Mouse (Mus musculus) ES-E14 (cell line): Measurements from ENCODE around the gene Rnf181. TPM values are rescaled to one million over a fixed set of nuclear protein-coding genes. Genes with fewer than 3 reads are reported as not detected.

ENCODE experiments used
- DNase-seq: peaks from one replicate; pipeline ENCODE4 v3.0.0-alpha.2; 2013; ENCODE audit warnings: low read depth, low spot score
- H3K27ac ChIP-seq: 2 replicates; pipeline ENCODE4 v1.5.1; 2012; ENCODE audit warnings: low read depth, mild to moderate bottlenecking, low read length, moderate library complexity, mixed read lengths; ENCODE audit not compliant: poor library complexity, insufficient read depth, severe bottlenecking
- H3K36me3 ChIP-seq: 2 replicates; pipeline ENCODE4 v1.6.1; 2012; ENCODE audit warnings: mild to moderate bottlenecking, low read length, moderate library complexity, mixed read lengths; ENCODE audit not compliant: control insufficient read depth, poor library complexity, insufficient read depth, severe bottlenecking
- H3K4me1 ChIP-seq, 2 experiments: fragments of 150-350 bp in 1 of 2; sonication (generic) in 1 of 2; 2 replicates each; pipeline ENCODE4 v1.6.1; 2012; ENCODE audit warnings: low read length in 2 of 2, mild to moderate bottlenecking in 1 of 2, mixed read lengths in 1 of 2; ENCODE audit not compliant: control insufficient read depth in 2 of 2, insufficient read depth in 2 of 2, poor library complexity in 1 of 2
- H3K4me3 ChIP-seq, 2 experiments: fragments of 150-350 bp in 1 of 2; sonication (generic) in 1 of 2; 2 replicates each; pipeline ENCODE4 v1.5.1; 2012; ENCODE audit warnings: low read length in 2 of 2, low read depth in 1 of 2, mild to moderate bottlenecking in 1 of 2, mixed read lengths in 1 of 2; ENCODE audit not compliant: insufficient read depth in 1 of 2, poor library complexity in 1 of 2, severe bottlenecking in 1 of 2
- H3K9ac ChIP-seq: 2 replicates; pipeline ENCODE4 v1.6.1; 2012; ENCODE audit warnings: low read depth, mild to moderate bottlenecking, low read length, mixed read lengths; ENCODE audit not compliant: poor library complexity, insufficient read depth, severe bottlenecking
- H3K9me3 ChIP-seq: fragments of 150-350 bp; sonication (generic); 2 replicates; pipeline ENCODE4 v1.6.1; 2012; ENCODE audit warnings: low read depth, mild to moderate bottlenecking, low read length; ENCODE audit not compliant: control insufficient read depth, insufficient read depth
- CHD2 ChIP-seq: IDR thresholded peaks from 2 replicates; pipeline ENCODE4 v1.6.1; 2014; ENCODE audit warnings: mild to moderate bottlenecking, low read depth, low read length, inconsistent platforms
- HCFC1 ChIP-seq: IDR thresholded peaks from 2 replicates; pipeline ENCODE4 v1.6.1; 2012; ENCODE audit warnings: low read length, inconsistent platforms, borderline replicate concordance; ENCODE audit not compliant: insufficient read depth
- MAFK ChIP-seq: IDR thresholded peaks from 2 replicates; pipeline ENCODE4 v1.6.1; 2014; ENCODE audit warnings: mild to moderate bottlenecking, low read depth, low read length, inconsistent platforms; ENCODE audit not compliant: insufficient read depth
- ZC3H11A ChIP-seq: IDR thresholded peaks from 2 replicates; pipeline ENCODE4 v1.6.1; 2012; ENCODE audit warnings: low read depth, mild to moderate bottlenecking, inconsistent platforms, low read length, borderline replicate concordance
- ZNF384 ChIP-seq: IDR thresholded peaks from 2 replicates; pipeline ENCODE4 v1.6.1; 2012; ENCODE audit warnings: low read depth, low read length, inconsistent platforms
- in situ Hi-C, 2 experiments: fragments of 600-800 bp; cut with MboI; formaldehyde crosslinking; loops; one replicate each; pipeline ENCODE4 v1.15.1; 2025; ENCODE audit warnings: low sequenced_read_pairs in 2 of 2, inconsistent platforms in 1 of 2; ENCODE audit not compliant: unreplicated experiment in 2 of 2
- total RNA-seq: library from RNA; depleted of rRNA; stranded (reverse); fragments of 300-350 nt; gene quantifications from 2 replicates; pipeline ENCODE4 v1.2.3, GENCODE M21; 2012

Rnf181 gene
- total RNA-seq, 1 experiment = 62.0 TPM

DNA sequence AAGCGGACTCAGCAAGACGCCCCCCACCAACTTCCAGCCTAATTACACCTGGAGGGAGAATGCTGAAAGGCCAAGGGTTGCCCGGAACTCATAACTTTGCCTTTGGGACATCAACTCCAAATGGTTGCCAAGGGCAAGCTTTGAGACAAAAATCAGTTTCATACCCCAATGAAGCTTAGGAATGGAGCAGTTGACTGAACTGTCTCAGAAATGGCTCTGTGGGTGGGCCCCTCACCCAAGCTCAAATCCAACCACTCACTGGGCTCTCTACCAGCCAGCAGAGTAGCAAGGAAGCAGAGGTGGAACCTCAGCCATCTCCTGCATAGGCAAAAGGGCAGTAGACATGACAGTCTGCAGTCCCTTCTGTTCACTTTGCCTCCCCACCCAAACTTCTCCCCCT is 21.1 kb upstream of the Rnf181 start:
- H3K4me3 ChIP-seq = no peak overlapping the region
- H3K4me1 ChIP-seq = peaks cover 3 to 4% of the 10 kb centered on the region in 2 experiments; a peak in 1 of 4 replicates
- H3K27ac ChIP-seq = no peak overlapping the region
- TF ChIP-seq CHD2 = no peak
- TF ChIP-seq ZNF384 = no peak
- no peak for TF ChIP-seq ZC3H11A
- TF ChIP-seq MAFK = no peak
- no peak for TF ChIP-seq HCFC1
- H3K9me3 ChIP-seq = no peaks in the 10 kb centered on the region
- DNase-seq = no peak
- in situ Hi-C loops = no loop called here
- no peak overlapping the region for H3K9ac ChIP-seq
- no peaks in the 10 kb centered on the region for H3K36me3 ChIP-seq

GRCm38 (mm10) chr6:72386561-72386960 is 19.8 kb upstream of the Rnf181 start:
- Histone ChIP-seq H3K36me3 (no peaks in the 10 kb centered on the region), H3K9ac (no peak overlapping the region), H3K4me3 (no peak overlapping the region), H3K9me3 (no peaks in the 10 kb centered on the region), H3K4me1 (peaks cover 3 to 4% of the 10 kb centered on the region in 2 experiments; a peak in 1 of 4 replicates), H3K27ac (no peak overlapping the region)
- DNase-seq = no peak
- in situ Hi-C loops = no loop called here
- no peak for TF ChIP-seq MAFK
- TF ChIP-seq ZNF384 = no peak
- no peak for TF ChIP-seq CHD2
- TF ChIP-seq ZC3H11A = no peak
- TF ChIP-seq HCFC1 = no peak

DNA sequence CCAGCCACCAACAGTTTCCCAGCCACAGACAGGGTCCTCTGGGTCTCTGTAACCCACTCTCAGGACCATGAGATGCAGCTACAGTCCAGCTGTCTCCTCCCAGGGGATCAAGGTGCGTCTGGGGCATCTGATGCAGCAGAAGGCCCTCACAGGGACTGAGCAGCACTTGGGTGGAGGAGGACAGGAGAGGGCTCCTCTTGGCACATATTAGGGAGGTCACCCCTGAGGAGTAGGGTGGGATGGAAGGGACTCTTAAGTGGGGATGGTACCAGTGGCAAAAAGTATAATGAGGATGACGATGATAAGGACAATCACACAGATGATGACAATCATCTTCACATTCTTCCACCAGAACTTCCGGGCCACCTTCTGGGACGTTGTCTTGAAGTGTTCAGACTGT is 18.5 kb upstream of the Rnf181 start:
- in situ Hi-C loops = no loop called here
- no peak overlapping the region for H3K4me3 ChIP-seq
- H3K4me1 ChIP-seq = 0 out of 4 replicates have a peak, but pooled peaks cover 0 to 1% of the 10 kb centered on the region in 2 experiments
- no peak overlapping the region for H3K27ac ChIP-seq
- TF ChIP-seq ZNF384 (no peak), ZC3H11A (no peak), MAFK (no peak), HCFC1 (no peak), CHD2 (no peak)
- no peak for DNase-seq
- no peaks in the 10 kb centered on the region for H3K36me3 ChIP-seq
- H3K9ac ChIP-seq = no peak overlapping the region
- no peaks in the 10 kb centered on the region for H3K9me3 ChIP-seq

- in situ Hi-C loops = no loop called here
- H3K4me1 ChIP-seq = 0 out of 4 replicates have a peak, but pooled peaks cover 0 to under 1% of the 10 kb centered on the region in 2 experiments
- no peak overlapping the region for H3K27ac ChIP-seq
- no peak overlapping the region for H3K9ac ChIP-seq
- H3K4me3 ChIP-seq = no peak overlapping the region
- H3K36me3 ChIP-seq = no peaks in the 10 kb centered on the region
- H3K9me3 ChIP-seq = no peaks in the 10 kb centered on the region
- TF ChIP-seq HCFC1 (no peak), ZC3H11A (no peak), CHD2 (no peak), ZNF384 (no peak), MAFK (no peak)
- DNase-seq = no peak
Observed at GRCm38 (mm10) chr6:72383952-72384351, 17.2 kb upstream of the Rnf181 start.
